Mouse (Mus musculus): Measurements from ENCODE around the gene Agap1.

Agap1 gene

GRCm38 (mm10) chr1:89509763-89510340 is 55.2 kb downstream of the Agap1 start:
- DNase-seq = no peak

GRCm38 (mm10) chr1:89510731-89511130 is 56.1 kb downstream of the Agap1 start:
- no peak for DNase-seq

GRCm38 (mm10) chr1:89513616-89514283 is 59.1 kb downstream of the Agap1 start:
- DNase-seq = no peak

GRCm38 (mm10) chr1:89515808-89516560 is 61.4 kb downstream of the Agap1 start:
- no peak for DNase-seq

- DNase-seq = no peak
Measured at GRCm38 (mm10) chr1:89517817-89518216, 63.2 kb downstream of the Agap1 start.

DNA sequence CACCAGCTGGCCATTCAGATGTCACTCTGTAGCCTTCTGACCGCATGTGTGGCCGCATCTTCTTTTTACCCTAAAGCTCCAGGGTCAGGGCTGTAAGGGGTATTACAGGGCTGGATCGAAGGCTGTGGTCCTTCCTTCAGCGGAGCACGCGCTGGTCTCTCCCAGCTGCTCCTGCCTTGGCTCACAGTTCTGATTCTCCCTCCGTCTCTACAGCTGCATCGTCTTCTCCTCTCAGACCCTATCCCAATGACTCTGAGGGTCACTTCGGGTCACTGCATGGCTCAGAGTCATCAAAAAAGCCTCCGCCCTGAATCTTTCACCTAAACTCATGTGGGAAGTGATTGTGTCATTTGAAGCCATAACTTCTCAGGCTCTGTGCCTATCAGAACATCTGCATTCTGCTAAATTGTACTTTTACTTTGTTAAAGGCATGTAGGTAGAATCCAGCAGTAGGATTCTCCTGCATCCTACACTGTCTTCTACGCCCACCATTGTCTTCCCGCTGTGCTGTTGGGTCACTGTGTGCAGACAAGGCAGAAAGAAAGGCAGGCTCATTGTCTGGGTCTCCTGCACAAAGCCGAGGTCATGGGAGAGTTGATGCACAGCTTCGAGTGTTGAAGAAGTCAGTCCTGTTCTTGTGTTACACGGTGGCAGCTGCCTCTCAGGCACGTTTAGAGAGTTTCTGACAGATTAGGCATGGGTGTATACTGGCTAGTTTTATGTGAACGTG is 65.5 kb downstream of the Agap1 start:
- no peak for DNase-seq

- DNase-seq = no peak
Measured at GRCm38 (mm10) chr1:89521406-89521805, 66.8 kb downstream of the Agap1 start.

DNA sequence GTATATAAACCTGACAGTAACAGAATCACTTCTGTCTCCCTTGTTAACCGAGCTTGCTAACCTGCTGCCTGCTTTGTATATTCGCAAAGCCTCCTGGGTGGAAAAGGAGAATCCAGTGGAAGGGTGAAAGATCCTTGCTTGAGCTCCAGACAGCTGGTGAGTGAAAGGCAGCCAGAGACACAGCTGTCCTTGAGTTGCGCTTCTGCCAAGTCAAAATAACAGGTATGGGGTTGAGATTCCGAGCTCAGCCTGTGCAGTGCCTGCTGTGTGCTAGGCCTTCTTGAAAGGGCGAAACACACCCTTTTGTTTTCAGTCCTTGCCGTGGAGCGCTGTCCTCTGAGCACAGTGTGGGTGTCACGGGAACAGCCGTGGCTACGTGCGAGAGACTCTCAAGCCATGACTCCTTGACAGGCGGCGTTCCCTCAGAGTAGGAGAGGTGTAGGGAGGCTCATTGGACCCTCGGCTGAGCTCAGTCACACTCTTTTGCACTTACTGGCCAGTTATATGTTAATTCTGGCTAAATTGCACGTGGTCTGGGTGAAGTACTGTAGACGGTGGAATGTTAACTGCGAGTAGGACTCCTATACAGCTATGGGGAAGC is 67.4 kb downstream of the Agap1 start:
- DNase-seq = no peak

DNA sequence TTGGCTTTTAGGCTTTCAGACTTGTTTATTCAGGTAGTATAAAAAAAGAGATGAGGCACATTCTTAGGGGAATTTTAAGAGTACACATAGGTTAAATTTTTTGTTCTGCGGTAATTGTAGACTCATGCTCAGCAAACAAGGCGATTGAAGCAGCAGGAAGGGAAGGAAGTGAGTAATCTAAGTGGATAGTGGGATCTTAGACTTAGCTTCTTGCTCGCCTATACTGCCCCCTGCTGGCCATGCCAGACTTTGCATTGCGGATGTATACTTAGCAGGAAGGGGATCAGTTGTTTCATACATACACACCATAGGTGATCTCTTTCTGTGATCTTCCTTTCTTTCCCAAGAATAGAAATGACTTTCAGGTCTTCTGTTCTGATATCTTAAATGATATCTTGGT is 69.8 kb downstream of the Agap1 start:
- DNase-seq = peak; percentile 84

GRCm38 (mm10) chr1:89524998-89525397 is 70.4 kb downstream of the Agap1 start:
- DNase-seq = no peak

GRCm38 (mm10) chr1:89525825-89526224 is 71.2 kb downstream of the Agap1 start:
- no peak for DNase-seq

DNA sequence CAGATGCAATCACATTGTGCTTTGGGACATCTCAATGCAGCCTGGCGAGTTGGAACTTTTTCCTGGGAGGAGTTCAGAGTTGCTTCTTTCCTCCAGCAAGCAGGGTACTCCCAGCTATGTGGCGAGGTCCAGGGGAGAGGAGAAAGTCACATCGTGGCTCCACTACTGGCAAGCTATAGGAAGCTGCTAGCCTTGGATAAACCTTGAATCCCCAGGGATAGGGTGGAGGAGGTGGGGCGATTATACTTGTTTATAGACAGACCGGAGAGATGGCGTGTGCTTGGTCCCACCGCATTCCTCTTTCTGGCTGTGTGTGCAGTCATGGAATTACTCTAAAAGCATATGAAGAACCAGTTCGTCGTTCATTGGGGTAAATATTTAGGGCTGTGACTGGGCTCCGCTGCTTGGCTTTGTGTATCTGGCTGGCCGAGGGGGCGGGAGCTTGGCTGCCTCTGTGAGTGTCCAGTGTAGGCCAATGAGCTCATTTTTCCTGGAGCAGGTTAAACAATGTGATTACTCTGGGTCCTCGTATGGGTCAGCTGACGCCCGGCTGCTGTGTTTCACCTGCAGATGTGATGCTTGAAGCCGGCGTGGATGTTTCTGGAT is 74.2 kb downstream of the Agap1 start:
- no peak for DNase-seq

DNA sequence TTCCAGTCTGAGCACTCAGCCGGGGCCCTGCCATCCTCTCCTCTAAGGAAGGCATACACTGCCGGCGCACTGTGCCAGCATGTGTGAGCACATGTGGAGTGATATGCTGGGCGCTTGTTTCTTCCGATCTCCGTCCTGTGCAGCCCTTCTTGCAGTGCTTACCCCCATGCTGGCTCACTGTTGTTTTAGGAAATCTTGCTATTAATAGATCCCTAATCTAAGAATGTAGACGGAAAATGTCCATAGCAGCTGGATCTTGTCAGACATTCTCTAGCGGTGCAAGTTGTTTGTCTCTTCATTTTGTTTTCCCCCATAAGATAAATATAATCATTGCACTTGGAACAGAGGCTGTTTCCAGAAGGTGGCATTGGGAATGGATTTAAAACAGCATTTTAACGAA is 79.1 kb downstream of the Agap1 start:
- no peak for DNase-seq

GRCm38 (mm10) chr1:89535206-89535605 is 80.6 kb downstream of the Agap1 start:
- no peak for DNase-seq

- DNase-seq = peak; percentile 10
Measured at GRCm38 (mm10) chr1:89538163-89538946, 83.7 kb downstream of the Agap1 start.

DNA sequence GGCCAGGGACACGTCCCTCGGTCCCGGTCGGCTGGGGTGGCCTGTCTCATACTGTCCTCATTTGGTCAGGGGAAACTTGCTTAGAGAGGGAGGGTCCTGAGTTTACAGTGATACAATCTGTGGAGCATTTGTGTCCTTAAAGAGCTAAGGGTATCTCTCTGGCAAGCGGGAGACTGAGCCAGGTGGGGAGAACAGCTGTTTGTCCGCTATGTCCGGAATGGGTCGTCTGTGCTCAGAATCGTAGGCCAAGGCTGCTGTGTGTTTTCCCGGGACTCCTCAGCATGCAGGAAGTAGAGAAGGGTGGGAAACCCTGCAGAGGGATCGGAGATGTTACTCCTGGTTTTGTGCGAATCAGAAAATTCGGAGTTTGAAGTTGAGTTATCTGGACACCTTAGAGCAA is 84.5 kb downstream of the Agap1 start:
- DNase-seq = no peak

- no peak for DNase-seq
Measured at GRCm38 (mm10) chr1:89541151-89541550, 86.5 kb downstream of the Agap1 start.

- DNase-seq = no peak
Measured at GRCm38 (mm10) chr1:89542464-89542863, 87.9 kb downstream of the Agap1 start.

- DNase-seq = no peak
Measured at GRCm38 (mm10) chr1:89543312-89543711, 88.7 kb downstream of the Agap1 start.

DNA sequence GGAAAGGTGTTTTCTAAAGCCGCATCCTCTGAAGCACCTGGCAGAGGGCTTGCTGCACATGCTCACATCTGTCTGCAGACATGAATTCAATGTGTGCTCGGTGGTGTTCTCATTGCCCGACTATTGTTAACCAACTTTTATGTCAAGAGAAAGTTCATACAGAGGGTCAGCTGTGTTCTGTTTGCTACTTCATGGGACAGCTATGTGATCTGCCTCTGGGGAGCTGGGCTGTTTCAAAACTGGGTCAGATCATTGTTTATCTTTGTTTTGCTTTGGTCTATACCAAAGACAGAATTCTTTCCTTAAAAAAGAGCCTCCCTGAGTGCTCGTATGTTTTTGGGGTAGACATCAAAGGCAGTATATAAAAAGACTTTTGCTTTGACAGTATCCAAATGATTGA is 89.5 kb downstream of the Agap1 start:
- no peak for DNase-seq

- no peak for DNase-seq
Measured at GRCm38 (mm10) chr1:89545099-89545498, 90.5 kb downstream of the Agap1 start.
